Mouse (Mus musculus) E14TG2a.4 (cell line): Measurements from ENCODE around the gene Arhgef28.

Experiments used
- CTCF ChIP-seq: conservative IDR thresholded peaks from 2 replicates; pipeline ENCODE4 v1.5.1; 2014; ENCODE audit warnings: low read length
- NANOG ChIP-seq: IDR thresholded peaks from 2 replicates; pipeline ENCODE4 v1.6.1; 2014; ENCODE audit warnings: borderline replicate concordance, low read length, mixed read lengths

GRCm38 (mm10) chr13:98037693-98038092 lies 168.5 kb downstream of the Arhgef28 start:
- TF ChIP-seq CTCF: no peak
- no peak for TF ChIP-seq NANOG
